Mouse (Mus musculus) liver, adult 2 months (tissue): ENCODE results near the gene Pnpla5.

Experiments used
- CTCF ChIP-seq: fragments of 200-500 bp; IDR thresholded peaks from 2 replicates; pipeline ENCODE4 v1.5.1; 2011; ENCODE audit warnings: low read depth, low read length, control low read depth
- POLR2A ChIP-seq: fragments of 200-500 bp; IDR thresholded peaks from 2 replicates; pipeline ENCODE4 v1.6.1; 2011; ENCODE audit warnings: low read length, control low read depth; ENCODE audit not compliant: insufficient read depth; ENCODE audit errors: extremely low read depth

DNA sequence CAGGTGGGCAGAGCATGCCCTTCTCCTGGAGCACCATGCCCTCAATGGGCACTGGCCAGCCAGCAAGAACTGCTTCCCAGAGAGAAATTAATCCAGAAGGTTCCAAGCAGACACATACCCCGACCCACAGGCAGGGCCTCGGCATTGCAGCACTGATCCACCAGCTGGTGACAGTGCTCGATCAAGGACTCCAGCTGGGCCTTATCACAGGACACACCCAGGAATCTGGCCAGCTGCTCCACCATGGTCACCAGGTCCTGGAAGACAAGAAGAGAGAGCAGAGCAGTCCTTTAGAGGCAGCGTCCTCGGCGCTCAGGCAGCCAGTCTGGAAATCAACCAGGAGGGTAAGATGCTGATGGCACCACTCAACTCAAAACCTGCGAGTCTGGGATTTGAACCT, 42.9 kb downstream of the Pnpla5 start:
- TF ChIP-seq CTCF (no peak), POLR2A (no peak)
